In the genomic region with DNA sequence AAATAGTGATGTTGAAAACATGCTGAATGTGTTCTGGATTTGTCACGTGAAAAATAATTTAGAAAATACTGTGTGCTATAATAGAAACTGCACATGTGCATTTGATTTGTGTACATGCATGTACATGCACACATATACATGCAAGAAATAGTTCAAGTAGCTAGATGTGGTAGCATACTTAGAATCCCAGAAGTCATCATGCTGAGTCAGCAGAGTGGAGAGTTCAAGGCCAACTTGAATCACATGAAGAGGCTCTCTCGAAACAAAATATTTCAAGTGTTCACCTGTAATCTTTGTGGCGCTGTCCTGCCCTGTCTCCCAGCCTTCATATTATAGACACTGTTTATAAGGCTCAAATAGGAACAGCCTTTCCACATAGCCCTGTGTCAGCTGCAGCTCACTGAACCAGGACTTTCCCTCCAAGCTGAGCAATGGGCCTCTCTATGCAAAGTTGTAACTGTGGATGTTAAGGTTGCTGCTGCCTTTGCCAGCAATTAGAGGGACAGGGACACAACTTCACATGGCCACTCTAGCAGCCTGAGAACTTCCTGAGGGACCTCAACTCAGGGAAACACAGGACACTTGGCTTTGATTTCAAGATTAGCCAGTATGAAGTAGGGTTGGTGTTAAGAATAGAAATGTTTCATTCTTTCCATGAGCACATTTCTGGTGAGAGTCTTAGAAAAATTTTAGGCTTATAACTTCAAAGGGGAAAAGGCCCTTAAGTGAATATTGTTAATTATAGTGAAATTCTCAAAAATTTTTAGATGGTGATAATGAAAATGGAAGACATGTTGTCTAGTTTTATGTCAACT, we compare ENCODE assay signal across 19 mouse cellular contexts.
"Had no signal": no experiment of that assay in that cellular context is flagged by ENCODE, and none has a peak within 500 bp of the region (broad histone marks: within the 10 kb centered on the region; RNA-seq: fewer than 3 reads in every experiment).

No protein-coding gene starts in this region.

- H3K36me3 ChIP-seq: limb, embryonic 13.5 days; midbrain, embryonic 12.5 days had no signal

- H3K4me1 ChIP-seq: midbrain, embryonic 12.5 days; neural tube, embryonic 13.5 days had no signal

- H3K4me2 ChIP-seq: limb, embryonic 13.5 days; liver, embryonic 13.5 days; lung, embryonic 14.5 days; midbrain, embryonic 12.5 days; neural tube, embryonic 13.5 days had no signal

- H3K9ac ChIP-seq: limb, embryonic 13.5 days; liver, embryonic 13.5 days; lung, embryonic 14.5 days; midbrain, embryonic 12.5 days; neural tube, embryonic 13.5 days had no signal

- H3K9me3 ChIP-seq: limb, embryonic 13.5 days; liver, embryonic 13.5 days; midbrain, embryonic 12.5 days had no signal

- DNase-seq: kidney, adult 2 months; kidney, postnatal 36 days; left cerebral cortex, postnatal 4 days; liver; liver, embryonic 13.5 days; lung, embryonic 14.5 days; lung, postnatal 10 days; lung, postnatal 4 days; retina, postnatal 1 day; thymus, adult 2 months; thymus, postnatal 14 days; thymus, postnatal 4 days had no signal

- H3K27me3 ChIP-seq: limb, embryonic 13.5 days; liver, embryonic 13.5 days; midbrain, embryonic 12.5 days; neural tube, embryonic 13.5 days had no signal

- ATAC-seq: intestine, postnatal 0 days; midbrain, embryonic 16.5 days had no signal

- H3K4me3 ChIP-seq: limb, embryonic 13.5 days; liver, embryonic 13.5 days; midbrain, embryonic 12.5 days; myocyte; neural tube, embryonic 13.5 days had no signal

- H3K27ac ChIP-seq: kidney, postnatal 0 days; limb, embryonic 13.5 days; liver, embryonic 13.5 days; midbrain, embryonic 12.5 days; neural tube, embryonic 13.5 days had no signal
